Mouse (Mus musculus) liver, adult 2 months (tissue): ENCODE measurements at regions not wholly inside any gene's neighbourhood (a gene's known extent, or its start where the extent isn't known, plus 50 kb on each side); places are given as distances from the start of the nearest gene placed in this dataset.

Experiments
- CTCF ChIP-seq: fragments of 200-500 bp; IDR thresholded peaks from 2 replicates; pipeline ENCODE4 v1.5.1; 2011; ENCODE audit warnings: low read depth, low read length, control low read depth
- POLR2A ChIP-seq: fragments of 200-500 bp; IDR thresholded peaks from 2 replicates; pipeline ENCODE4 v1.6.1; 2011; ENCODE audit warnings: low read length, control low read depth; ENCODE audit not compliant: insufficient read depth; ENCODE audit errors: extremely low read depth

GRCm38 (mm10) chr19:30330792-30331191, 98.0 kb downstream of the Mbl2 start:
- TF ChIP-seq CTCF (no peak), POLR2A (no peak)
